Mouse (Mus musculus): ENCODE data around the gene Gm8693.
"Not testable (repeated sequence)": the region's sequence is repeated elsewhere in the genome, so short reads cannot be mapped to it uniquely, and the experiment has no call there.

The Gm8693 gene

GRCm38 (mm10) chr7:22692217-22692616 is at the start of gene Gm8693:
Gene Gm8693, minus strand, starts transcription at chr7:22692317.
- DNase-seq (ENCODE audit: inconsistent age in 2 of 2, low spot score in 1 of 2), result not testable (repeated sequence)

- not testable (repeated sequence) for DNase-seq (ENCODE audit: inconsistent age in 2 of 2, low spot score in 1 of 2)
These were observed 27.5 kb upstream of the Gm8693 start, which contains the start of gene Gm4567 for GRCm38 (mm10) chr7:22719610-22720009. Gene Gm4567, minus strand, starts transcription at chr7:22719710.

GRCm38 (mm10) chr7:22657718-22658117 is 34.4 kb downstream of the Gm8693 start, which contains the start of gene Vmn1r155:
Gene Vmn1r155, plus strand, starts transcription at chr7:22658018.
- not testable (repeated sequence) for DNase-seq (ENCODE audit: inconsistent age in 2 of 2, low spot score in 1 of 2)
